Mouse (Mus musculus) kidney, postnatal 0 days (tissue): ENCODE measurements around the gene Cep19. TPM values are rescaled to one million over a fixed set of nuclear protein-coding genes. Genes with fewer than 3 reads are reported as not detected.

ENCODE experiments used
- ATAC-seq: fragments of 200-750 bp; cut with Nextera tagmentation; replicated peaks from 2 replicates; pipeline ENCODE4 v1.8.0; 2017; ENCODE audit warnings: low read depth, moderate number of reproducible peaks, moderate TSS enrichment, moderate library complexity; ENCODE audit not compliant: low FRiP score
- DNase-seq: peaks from one replicate; pipeline ENCODE4 v3.0.0-alpha.2; 2016; ENCODE audit warnings: low spot score
- H3K27ac ChIP-seq: fragments of 300-500 bp; sonication (generic); 2 replicates; pipeline ENCODE4 v1.5.1; 2014; ENCODE audit warnings: mild to moderate bottlenecking
- H3K27me3 ChIP-seq: fragments of 300-500 bp; sonication (generic); 2 replicates; pipeline ENCODE4 v1.6.1; 2014; ENCODE audit warnings: low read length, mixed read lengths; ENCODE audit not compliant: insufficient read depth
- H3K36me3 ChIP-seq: fragments of 300-500 bp; sonication (generic); 2 replicates; pipeline ENCODE4 v1.6.1; 2014; ENCODE audit warnings: low read length, mixed read lengths; ENCODE audit not compliant: insufficient read depth
- H3K4me1 ChIP-seq: fragments of 300-500 bp; sonication (generic); replicated peaks from 2 replicates; pipeline ENCODE4 v1.6.1; 2014; ENCODE audit warnings: antibody characterized with exemption, low read length, mixed read lengths; ENCODE audit not compliant: insufficient read depth
- H3K4me2 ChIP-seq: fragments of 300-500 bp; sonication (generic); 2 replicates; pipeline ENCODE4 v1.6.1; 2014; ENCODE audit warnings: mild to moderate bottlenecking, low read length, moderate library complexity, mixed read lengths
- H3K4me3 ChIP-seq: fragments of 300-500 bp; sonication (generic); replicated peaks from 2 replicates; pipeline ENCODE4 v1.5.1; 2014; ENCODE audit warnings: low read depth, low read length
- H3K9ac ChIP-seq: fragments of 300-500 bp; sonication (generic); 2 replicates; pipeline ENCODE4 v1.6.1; 2014; ENCODE audit warnings: low read depth, low read length
- H3K9me3 ChIP-seq: fragments of 300-500 bp; sonication (generic); replicated peaks from 2 replicates; pipeline ENCODE4 v1.6.1; 2016; ENCODE audit warnings: low read length, inconsistent platforms, mixed read lengths
- CTCF ChIP-seq: IDR thresholded peaks from 2 replicates; pipeline ENCODE4 v1.5.1; 2016; ENCODE audit warnings: antibody characterized with exemption, low read depth, mild to moderate bottlenecking, moderate library complexity
- WGBS: fragments of 180-500 bp; shearing (Covaris S2); extraction: QIAGEN DNeasy Blood & Tissue Kit; methylation state at CpG from one replicate; pipeline ENCODE4 v1.1.7; 2014; 5-methylcytosine and 5-hydroxymethylcytosine counted together
- polyA plus RNA-seq: library from polyadenylated mRNA; unstranded; fragments of >200 nt; fragmentation: Nextera tagmentation; extraction: Ambion mirVana; gene quantifications from 2 replicates; pipeline ENCODE4 v1.2.1, GENCODE M21; 2015

Cep19 gene
- polyA plus RNA-seq, 1 experiment from 2014 or later = 45.2 TPM

DNA sequence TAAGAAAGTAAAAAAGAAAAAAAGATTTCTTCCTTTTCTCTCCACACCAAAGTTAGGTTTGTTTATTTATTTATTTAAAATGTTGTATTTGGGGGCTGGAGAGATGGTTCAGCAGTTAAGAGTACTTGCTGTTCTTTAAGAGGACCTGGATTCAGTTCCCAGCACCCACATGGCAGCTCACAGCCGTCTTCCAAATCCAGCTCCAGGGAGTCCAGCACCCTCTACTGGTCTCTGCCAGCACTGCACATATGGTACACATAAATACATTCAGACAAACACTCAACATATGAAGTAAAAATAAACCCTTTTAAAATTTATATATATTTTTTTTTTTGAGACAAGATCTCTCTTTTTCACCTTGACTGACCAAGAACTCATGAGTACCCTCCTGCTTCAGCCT lies 6.1 kb downstream of the Cep19 start:
- no peak overlapping the region for H3K4me2 ChIP-seq
- H3K9me3 ChIP-seq = no peaks in the 10 kb centered on the region
- H3K4me3 ChIP-seq = no peak overlapping the region
- ATAC-seq (no peak), DNase-seq (no peak)
- no peaks in the 10 kb centered on the region for H3K27me3 ChIP-seq
- H3K36me3 ChIP-seq = peaks cover 26% of the 10 kb centered on the region
- no peaks in the 10 kb centered on the region for H3K4me1 ChIP-seq
- 97% methylated on average over 1 of the region's 1 CpGs for WGBS
- no peak overlapping the region for H3K9ac ChIP-seq
- H3K27ac ChIP-seq = no peak overlapping the region
- peak; percentile 34 for TF ChIP-seq CTCF

DNA sequence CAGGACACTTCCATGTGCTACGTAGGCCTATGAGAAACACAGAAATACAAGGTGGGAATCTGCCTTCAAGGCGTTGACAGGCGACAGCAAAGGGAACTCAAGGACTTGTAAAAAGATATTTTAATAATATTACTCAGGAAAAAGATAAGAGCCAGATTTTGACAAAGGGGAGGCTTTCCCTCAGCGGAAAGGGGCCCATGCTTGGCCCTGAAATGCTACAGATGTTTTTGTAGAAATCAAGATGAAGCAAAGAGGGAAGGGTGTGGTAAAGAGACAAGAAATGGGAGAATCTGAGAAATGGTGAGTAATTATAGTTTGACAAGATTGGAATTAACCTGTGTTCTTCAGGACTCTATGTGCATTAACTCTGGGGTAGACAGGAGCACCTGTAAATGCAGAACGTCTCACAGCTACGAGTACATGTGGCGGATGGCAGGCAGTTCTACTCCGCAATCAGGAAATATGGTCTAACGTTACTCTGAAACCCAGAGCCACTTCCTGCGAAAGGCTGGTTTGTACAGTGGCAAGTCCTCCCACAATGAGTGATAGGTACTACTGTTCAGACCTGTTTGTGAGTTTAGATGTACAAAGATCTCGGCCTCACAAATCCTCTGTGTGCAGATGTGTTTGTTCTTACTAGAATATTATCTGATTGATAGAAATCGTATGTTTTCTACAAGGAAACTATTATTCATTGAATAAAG lies 7.9 kb downstream of the Cep19 start:
- Histone ChIP-seq H3K27me3 (no peaks in the 10 kb centered on the region), H3K4me2 (no peak overlapping the region), H3K9ac (no peak overlapping the region), H3K4me1 (no peaks in the 10 kb centered on the region), H3K9me3 (no peaks in the 10 kb centered on the region), H3K27ac (no peak overlapping the region), H3K4me3 (no peak overlapping the region), H3K36me3 (peaks cover 23% of the 10 kb centered on the region)
- 88% methylated on average over 12 of the region's 12 CpGs for WGBS
- TF ChIP-seq CTCF = no peak
- ATAC-seq = no peak
- DNase-seq = no peak

DNA sequence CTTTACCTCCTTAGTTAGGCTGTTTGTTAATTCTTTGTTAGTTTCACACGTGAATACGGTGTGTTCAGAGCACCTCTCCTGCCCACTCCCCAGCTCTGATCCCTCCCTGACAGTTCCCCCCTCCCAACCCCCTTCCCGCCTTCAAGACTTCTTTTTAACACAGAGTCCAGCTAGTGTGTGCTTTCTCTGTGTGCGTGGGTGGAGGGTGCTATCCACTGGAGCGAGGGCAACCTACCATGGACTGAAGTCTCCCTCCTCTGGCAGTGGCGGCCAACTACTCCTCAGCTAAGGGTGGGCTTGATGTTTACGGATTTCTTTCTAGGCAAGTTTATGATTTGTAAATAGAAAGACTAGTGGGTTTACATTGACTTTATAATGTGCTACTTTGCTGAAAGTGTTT lies 8.6 kb downstream of the Cep19 start:
- H3K27me3 ChIP-seq = no peaks in the 10 kb centered on the region
- H3K4me3 ChIP-seq = no peak overlapping the region
- peaks cover 18% of the 10 kb centered on the region for H3K36me3 ChIP-seq
- WGBS = 53% methylated on average over 7 of the region's 7 CpGs
- no peaks in the 10 kb centered on the region for H3K4me1 ChIP-seq
- no peaks in the 10 kb centered on the region for H3K9me3 ChIP-seq
- ATAC-seq = 0 out of 2 replicates have a peak, but pooled peaks have one; percentile 54
- peak; percentile 66 for DNase-seq
- no peak overlapping the region for H3K4me2 ChIP-seq
- H3K27ac ChIP-seq = no peak overlapping the region
- H3K9ac ChIP-seq = no peak overlapping the region
- peak; percentile 63 for TF ChIP-seq CTCF

DNA sequence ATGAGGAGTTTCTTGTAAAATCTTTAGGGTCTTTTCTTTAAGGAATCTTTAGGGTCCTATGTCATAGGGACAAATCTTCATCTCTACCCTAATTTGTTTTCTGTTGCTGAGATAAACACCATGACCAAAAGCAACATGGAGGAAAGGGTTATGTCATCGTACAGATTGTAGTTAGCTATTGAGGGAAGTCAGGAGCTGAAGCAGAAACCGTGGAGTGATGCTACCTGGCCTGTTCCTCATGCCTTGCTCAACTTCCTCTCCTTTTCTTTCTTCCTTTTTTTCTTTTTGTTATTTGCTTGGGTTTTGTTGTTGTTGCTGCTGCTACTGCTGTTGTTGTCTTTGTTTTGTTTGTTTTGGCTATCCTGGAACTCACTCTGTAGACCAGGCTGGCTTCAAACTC lies 9.0 kb downstream of the Cep19 start:
- Histone ChIP-seq H3K4me1 (no peaks in the 10 kb centered on the region), H3K4me2 (no peak overlapping the region), H3K9me3 (no peaks in the 10 kb centered on the region), H3K36me3 (peaks cover 15% of the 10 kb centered on the region), H3K27ac (no peak overlapping the region), H3K27me3 (no peaks in the 10 kb centered on the region), H3K4me3 (no peak overlapping the region), H3K9ac (no peak overlapping the region)
- WGBS = 80% methylated on average over 2 of the region's 2 CpGs
- DNase-seq = no peak
- no peak for ATAC-seq
- no peak for TF ChIP-seq CTCF

DNA sequence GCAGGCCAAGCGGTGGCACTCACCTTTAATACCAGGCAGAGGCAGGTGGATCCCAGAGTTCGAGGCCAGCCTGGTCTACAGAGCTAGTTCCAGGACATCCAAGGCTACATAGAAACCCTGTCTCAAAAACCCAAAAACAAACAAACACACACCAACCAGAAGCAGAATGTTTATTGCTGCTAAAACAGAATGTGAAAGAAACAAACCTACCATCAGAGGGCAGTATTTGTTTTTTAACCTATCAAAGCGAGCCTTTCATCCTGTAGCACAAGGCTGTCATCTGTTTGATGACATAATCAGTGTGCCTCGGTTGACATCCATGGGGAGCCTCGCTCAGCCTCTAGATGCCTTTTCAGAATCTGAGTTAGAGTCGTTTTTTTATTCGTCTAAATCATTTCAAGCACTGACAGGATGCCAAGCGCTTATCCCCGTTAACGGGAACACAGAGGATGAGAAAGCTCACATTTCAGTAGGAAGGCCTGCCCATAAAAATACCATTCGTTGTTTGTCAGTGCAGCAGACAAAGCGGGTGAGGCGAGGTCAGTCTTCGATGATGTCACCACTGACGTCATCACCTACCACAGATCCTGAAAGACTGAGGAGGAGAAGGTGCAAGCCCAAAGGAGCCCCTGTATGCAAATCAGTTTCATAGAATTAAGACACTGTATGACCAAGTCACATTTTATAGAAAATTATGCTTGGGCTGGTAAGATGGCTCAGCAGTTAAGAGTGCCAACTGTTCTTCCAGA lies 11.5 kb downstream of the Cep19 start:
- H3K9ac ChIP-seq = no peak overlapping the region
- no peaks in the 10 kb centered on the region for H3K9me3 ChIP-seq
- H3K4me2 ChIP-seq = no peak overlapping the region
- WGBS = 62% methylated on average over 15 of the region's 15 CpGs
- peak; percentile 27 for DNase-seq
- ATAC-seq = no peak
- no peaks in the 10 kb centered on the region for H3K27me3 ChIP-seq
- no peak overlapping the region for H3K27ac ChIP-seq
- TF ChIP-seq CTCF = peak; percentile 36; the same call in 1 of the 2 replicates
- no peak overlapping the region for H3K4me3 ChIP-seq
- no peaks in the 10 kb centered on the region for H3K4me1 ChIP-seq
- peaks cover 15% of the 10 kb centered on the region for H3K36me3 ChIP-seq

DNA sequence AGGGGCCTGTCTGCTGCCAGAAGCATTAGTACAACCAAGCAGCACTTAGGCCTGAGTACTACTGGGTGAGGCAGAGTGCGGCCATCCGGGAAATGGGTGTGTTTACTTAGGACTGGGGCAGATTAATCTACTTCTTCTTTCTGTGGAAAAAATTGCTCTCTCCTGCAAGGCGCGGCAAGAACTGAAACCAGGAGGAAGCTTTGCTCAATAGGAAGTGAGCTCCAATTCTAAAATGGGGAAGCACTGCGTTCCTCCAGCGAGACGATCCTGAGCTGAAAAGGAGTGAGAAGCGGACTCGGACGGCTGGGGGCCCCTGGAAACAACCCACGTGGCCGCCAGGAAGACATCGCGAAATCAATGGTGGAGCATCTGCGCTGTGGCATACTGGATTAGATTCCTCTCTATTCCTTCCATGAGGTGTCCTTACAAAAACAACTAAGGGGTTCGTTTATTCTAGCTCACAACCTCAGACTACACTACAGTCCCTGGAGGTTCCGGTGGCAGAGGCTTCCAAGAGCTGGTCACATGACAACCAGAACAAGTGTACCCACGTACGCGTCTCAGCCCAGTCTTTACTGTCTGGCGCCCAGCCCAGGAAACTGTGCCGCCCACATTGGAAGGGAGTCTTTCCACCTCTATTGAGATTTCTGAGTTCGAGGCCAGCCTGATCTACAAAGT lies 14.1 kb downstream of the Cep19 start:
- H3K27ac ChIP-seq = no peak overlapping the region
- no peaks in the 10 kb centered on the region for H3K4me1 ChIP-seq
- H3K27me3 ChIP-seq = no peaks in the 10 kb centered on the region
- H3K36me3 ChIP-seq = no peaks in the 10 kb centered on the region
- H3K4me2 ChIP-seq = peak overlapping the region; percentile 21
- no peaks in the 10 kb centered on the region for H3K9me3 ChIP-seq
- TF ChIP-seq CTCF = no peak
- 64% methylated on average over 23 of the region's 23 CpGs for WGBS
- no peak overlapping the region for H3K9ac ChIP-seq
- no peak for DNase-seq
- ATAC-seq = no peak; the same call in 1 of the 2 replicates
- no peak overlapping the region for H3K4me3 ChIP-seq
